Mouse (Mus musculus): ENCODE results near the gene St6galnac4. TPM values are rescaled to one million over a fixed set of nuclear protein-coding genes. Genes with fewer than 3 reads are reported as not detected.

The St6galnac4 gene
- polyA plus RNA-seq, 1 experiment from 2014 or later: 24.7 TPM

GRCm38 (mm10) chr2:32631737-32632394 is 45.0 kb downstream of the St6galnac4 start:
- Histone ChIP-seq H3K27me3 (ENCODE audit: insufficient read depth, low read length) (no peaks in the 10 kb centered on the region), H3K9me3 (ENCODE audit: low read length) (no peaks in the 10 kb centered on the region), H3K36me3 (ENCODE audit: insufficient read depth, low read length) (no peaks in the 10 kb centered on the region), H3K27ac (ENCODE audit: low read length) (no peak overlapping the region), H3K4me1 (ENCODE audit: insufficient read depth, low read length) (peaks cover 40% of the 10 kb centered on the region), H3K4me3 (ENCODE audit: low read length) (no peak overlapping the region), H3K9ac (replicated peaks; ENCODE audit: low read length) (0 out of 2 replicates have a peak overlapping the region, but pooled peaks have one; percentile 25), H3K4me2 (replicated peaks; ENCODE audit: low read depth, low read length) (no peak overlapping the region)
- ATAC-seq (ENCODE audit: low FRiP score, low TSS enrichment): peak; percentile 46; the same call in 1 of the 2 replicates
- WGBS: 52% methylated on average over 7 of the region's 7 CpGs

- H3K4me3 ChIP-seq (ENCODE audit: low read length): no peak overlapping the region
- H3K27ac ChIP-seq (ENCODE audit: low read length): peak overlapping the region; percentile 70
- peaks cover 34% of the 10 kb centered on the region for H3K4me1 ChIP-seq (ENCODE audit: insufficient read depth, low read length)
- no peak for ATAC-seq (ENCODE audit: low FRiP score, low TSS enrichment)
- no peaks in the 10 kb centered on the region for H3K27me3 ChIP-seq (ENCODE audit: insufficient read depth, low read length)
- no peak overlapping the region for H3K4me2 ChIP-seq (replicated peaks; ENCODE audit: low read depth, low read length)
- no peak overlapping the region for H3K9ac ChIP-seq (replicated peaks; ENCODE audit: low read length)
- no peaks in the 10 kb centered on the region for H3K9me3 ChIP-seq (ENCODE audit: low read length)
- WGBS: 43% methylated on average over 5 of the region's 5 CpGs
- H3K36me3 ChIP-seq (ENCODE audit: insufficient read depth, low read length): no peaks in the 10 kb centered on the region
Measured at GRCm38 (mm10) chr2:32633660-32634059, 46.8 kb downstream of the St6galnac4 start.

- Histone ChIP-seq H3K4me3 (ENCODE audit: low read length) (no peak overlapping the region), H3K27ac (ENCODE audit: low read length) (peak overlapping the region; percentile 70), H3K27me3 (ENCODE audit: insufficient read depth, low read length) (no peaks in the 10 kb centered on the region), H3K36me3 (ENCODE audit: insufficient read depth, low read length) (no peaks in the 10 kb centered on the region), H3K4me2 (replicated peaks; ENCODE audit: low read depth, low read length) (no peak overlapping the region), H3K9ac (replicated peaks; ENCODE audit: low read length) (no peak overlapping the region), H3K4me1 (ENCODE audit: insufficient read depth, low read length) (peaks cover 26% of the 10 kb centered on the region), H3K9me3 (ENCODE audit: low read length) (no peaks in the 10 kb centered on the region)
- ATAC-seq (ENCODE audit: low FRiP score, low TSS enrichment): no peak
- 90% methylated on average over 10 of the region's 10 CpGs for WGBS
Measured at GRCm38 (mm10) chr2:32634277-32635105, 47.6 kb downstream of the St6galnac4 start.

DNA sequence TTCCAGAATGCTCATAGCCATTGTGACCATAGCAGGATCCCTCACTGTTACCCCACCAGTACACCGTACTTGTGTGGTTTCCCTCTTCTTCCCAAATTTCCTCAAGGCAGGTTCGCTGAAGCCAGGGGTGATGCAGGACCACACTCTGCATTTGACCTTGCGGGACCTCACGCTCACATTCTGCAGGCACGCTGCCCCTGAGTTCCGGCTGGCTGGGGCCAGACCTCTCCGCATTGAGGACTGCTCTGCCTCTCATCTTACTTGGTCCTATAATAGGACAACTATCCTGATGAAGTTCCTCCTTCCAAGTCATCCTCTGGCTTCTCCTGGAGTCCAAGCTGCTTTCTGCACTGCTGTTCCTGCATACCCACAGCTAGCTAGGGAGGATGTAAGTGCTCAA is 49.7 kb downstream of the St6galnac4 start:
- no peak overlapping the region for H3K4me2 ChIP-seq (replicated peaks; ENCODE audit: low read depth, low read length)
- no peak for ATAC-seq (ENCODE audit: low FRiP score, low TSS enrichment)
- H3K9me3 ChIP-seq (ENCODE audit: low read length): no peaks in the 10 kb centered on the region
- WGBS: 68% methylated on average over 7 of the region's 7 CpGs
- H3K4me3 ChIP-seq (ENCODE audit: low read length): no peak overlapping the region
- H3K4me1 ChIP-seq (ENCODE audit: insufficient read depth, low read length): peaks cover 29% of the 10 kb centered on the region
- no peak overlapping the region for H3K9ac ChIP-seq (replicated peaks; ENCODE audit: low read length)
- H3K36me3 ChIP-seq (ENCODE audit: insufficient read depth, low read length): no peaks in the 10 kb centered on the region
- peak overlapping the region; percentile 72 for H3K27ac ChIP-seq (ENCODE audit: low read length)
- H3K27me3 ChIP-seq (ENCODE audit: insufficient read depth, low read length): no peaks in the 10 kb centered on the region

DNA sequence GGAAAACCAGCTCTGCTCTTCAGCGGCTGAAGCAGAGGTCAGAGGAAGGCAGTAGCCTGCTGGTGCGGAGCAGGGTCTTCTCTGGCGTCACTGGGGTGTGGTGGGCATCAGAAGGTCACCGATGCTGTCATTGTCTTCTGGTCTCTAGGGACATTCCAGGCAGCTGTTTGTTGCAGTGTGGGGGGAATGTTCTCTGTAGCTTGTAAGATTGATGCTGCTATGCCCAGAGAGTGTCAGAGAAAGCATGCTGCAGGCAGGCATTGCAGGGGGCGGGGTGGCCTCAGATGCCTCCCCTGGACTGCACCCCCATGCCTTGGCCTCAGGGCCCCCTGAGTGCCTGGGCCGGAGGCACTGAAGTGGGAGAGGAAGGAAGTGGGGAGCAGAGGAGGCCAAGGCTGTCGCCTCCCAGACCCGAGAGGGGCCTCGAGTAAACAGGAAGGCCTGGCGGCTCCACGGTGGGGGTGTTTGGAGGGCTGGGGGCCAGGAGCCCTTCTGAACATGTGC is 50.9 kb downstream of the St6galnac4 start:
- peak; percentile 79 for ATAC-seq (ENCODE audit: low FRiP score, low TSS enrichment)
- peak overlapping the region; percentile 72 for H3K27ac ChIP-seq (ENCODE audit: low read length)
- H3K36me3 ChIP-seq (ENCODE audit: insufficient read depth, low read length): no peaks in the 10 kb centered on the region
- 14% methylated on average over 11 of the region's 11 CpGs for WGBS
- H3K27me3 ChIP-seq (ENCODE audit: insufficient read depth, low read length): no peaks in the 10 kb centered on the region
- no peak overlapping the region for H3K4me3 ChIP-seq (ENCODE audit: low read length)
- peaks cover 25% of the 10 kb centered on the region for H3K4me1 ChIP-seq (ENCODE audit: insufficient read depth, low read length)
- H3K9ac ChIP-seq (replicated peaks; ENCODE audit: low read length): peak overlapping the region; percentile 58
- no peak overlapping the region for H3K4me2 ChIP-seq (replicated peaks; ENCODE audit: low read depth, low read length)
- no peaks in the 10 kb centered on the region for H3K9me3 ChIP-seq (ENCODE audit: low read length)

GRCm38 (mm10) chr2:32639632-32640031 is 52.7 kb downstream of the St6galnac4 start:
- Histone ChIP-seq H3K4me3 (ENCODE audit: low read length) (no peak overlapping the region), H3K9me3 (ENCODE audit: low read length) (no peaks in the 10 kb centered on the region), H3K27ac (ENCODE audit: low read length) (no peak overlapping the region), H3K9ac (replicated peaks; ENCODE audit: low read length) (no peak overlapping the region), H3K27me3 (ENCODE audit: insufficient read depth, low read length) (no peaks in the 10 kb centered on the region), H3K36me3 (ENCODE audit: insufficient read depth, low read length) (no peaks in the 10 kb centered on the region), H3K4me2 (replicated peaks; ENCODE audit: low read depth, low read length) (no peak overlapping the region), H3K4me1 (ENCODE audit: insufficient read depth, low read length) (peaks cover 19% of the 10 kb centered on the region)
- 68% methylated on average over 1 of the region's 1 CpGs for WGBS
- ATAC-seq (ENCODE audit: low FRiP score, low TSS enrichment): no peak

DNA sequence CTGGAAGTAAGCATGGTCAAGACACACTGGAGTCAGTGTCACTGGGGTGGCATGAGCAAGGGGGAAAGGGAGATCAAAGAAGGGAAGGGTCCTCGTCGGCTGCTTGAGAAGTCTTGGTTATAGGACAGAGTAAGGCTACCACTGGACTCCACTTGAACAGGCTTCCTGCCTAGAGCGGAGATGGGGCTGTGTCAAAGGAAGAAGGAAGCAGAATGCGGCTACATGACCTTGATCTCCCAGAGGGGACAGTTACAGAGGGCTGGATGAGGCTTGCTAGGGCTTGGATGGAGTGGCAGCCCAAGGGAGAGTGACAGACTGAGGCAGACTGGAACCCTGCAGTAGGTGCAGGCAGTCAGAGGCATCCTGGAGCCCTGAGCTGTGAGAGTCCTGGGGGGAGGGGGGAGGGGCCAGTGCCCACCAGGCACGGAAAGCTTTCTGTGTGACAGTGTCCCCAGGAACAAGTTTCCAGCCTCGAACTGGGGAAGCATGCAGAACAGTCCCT is 53.7 kb downstream of the St6galnac4 start:
- peaks cover 25% of the 10 kb centered on the region for H3K4me1 ChIP-seq (ENCODE audit: insufficient read depth, low read length)
- no peaks in the 10 kb centered on the region for H3K27me3 ChIP-seq (ENCODE audit: insufficient read depth, low read length)
- H3K9me3 ChIP-seq (ENCODE audit: low read length): no peaks in the 10 kb centered on the region
- H3K9ac ChIP-seq (replicated peaks; ENCODE audit: low read length): peak overlapping the region; percentile 37; the same call in 1 of the 2 replicates
- WGBS: 58% methylated on average over 6 of the region's 6 CpGs
- H3K27ac ChIP-seq (ENCODE audit: low read length): no peak overlapping the region; the same call in 1 of the 2 replicates
- no peaks in the 10 kb centered on the region for H3K36me3 ChIP-seq (ENCODE audit: insufficient read depth, low read length)
- H3K4me2 ChIP-seq (replicated peaks; ENCODE audit: low read depth, low read length): no peak overlapping the region
- no peak for ATAC-seq (ENCODE audit: low FRiP score, low TSS enrichment)
- no peak overlapping the region for H3K4me3 ChIP-seq (ENCODE audit: low read length)

GRCm38 (mm10) chr2:32641810-32642209 is 54.9 kb downstream of the St6galnac4 start:
- H3K4me3 ChIP-seq (ENCODE audit: low read length): no peak overlapping the region
- 86% methylated on average over 5 of the region's 5 CpGs for WGBS
- H3K4me2 ChIP-seq (replicated peaks; ENCODE audit: low read depth, low read length): no peak overlapping the region
- H3K4me1 ChIP-seq (ENCODE audit: insufficient read depth, low read length): peaks cover 33% of the 10 kb centered on the region
- no peaks in the 10 kb centered on the region for H3K9me3 ChIP-seq (ENCODE audit: low read length)
- H3K27ac ChIP-seq (ENCODE audit: low read length): no peak overlapping the region
- no peak for ATAC-seq (ENCODE audit: low FRiP score, low TSS enrichment)
- no peaks in the 10 kb centered on the region for H3K27me3 ChIP-seq (ENCODE audit: insufficient read depth, low read length)
- no peaks in the 10 kb centered on the region for H3K36me3 ChIP-seq (ENCODE audit: insufficient read depth, low read length)
- no peak overlapping the region for H3K9ac ChIP-seq (replicated peaks; ENCODE audit: low read length)

DNA sequence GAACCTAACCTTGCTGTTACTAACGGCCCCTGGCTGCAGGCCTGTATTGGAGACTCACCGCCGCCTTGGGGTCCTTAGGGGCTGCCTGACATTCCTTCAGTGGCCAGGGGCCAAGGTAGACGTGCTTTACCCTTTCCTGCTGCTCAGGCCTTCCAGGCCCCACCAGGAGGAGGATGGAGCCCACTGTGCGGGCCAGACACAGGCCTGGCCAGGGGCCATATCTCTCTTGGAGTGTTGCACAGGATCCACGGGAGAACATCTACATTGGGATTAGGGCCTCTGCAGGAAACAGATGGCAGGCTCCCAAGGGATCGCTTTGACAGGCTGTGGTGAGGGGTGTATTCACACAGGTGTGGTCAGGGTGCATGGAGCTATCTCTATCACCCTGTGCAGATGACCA is 55.9 kb downstream of the St6galnac4 start:
- Histone ChIP-seq H3K36me3 (ENCODE audit: insufficient read depth, low read length) (no peaks in the 10 kb centered on the region), H3K4me3 (ENCODE audit: low read length) (no peak overlapping the region), H3K4me1 (ENCODE audit: insufficient read depth, low read length) (peaks cover 29% of the 10 kb centered on the region), H3K9ac (replicated peaks; ENCODE audit: low read length) (no peak overlapping the region), H3K9me3 (ENCODE audit: low read length) (no peaks in the 10 kb centered on the region), H3K27me3 (ENCODE audit: insufficient read depth, low read length) (no peaks in the 10 kb centered on the region), H3K4me2 (replicated peaks; ENCODE audit: low read depth, low read length) (no peak overlapping the region), H3K27ac (ENCODE audit: low read length) (0 out of 2 replicates have a peak overlapping the region, but pooled peaks have one; percentile 13)
- 52% methylated on average over 7 of the region's 7 CpGs for WGBS
- no peak for ATAC-seq (ENCODE audit: low FRiP score, low TSS enrichment)
